Mouse (Mus musculus) heart, adult 11 months (tissue): ENCODE measurements around the gene Zfp668.

Experiments used
- DNase-seq: peaks from one replicate; pipeline ENCODE4 v3.0.0; 2022

Gene Zfp668

GRCm38 (mm10) chr7:127894480-127894879 is 17.9 kb upstream of the Zfp668 start:
- no peak for DNase-seq

GRCm38 (mm10) chr7:127890798-127891197 is 14.2 kb upstream of the Zfp668 start, which contains the start of gene Prss53:
Prss53 (minus strand) TSS chr7:127890970.
- no peak for DNase-seq

GRCm38 (mm10) chr7:127888821-127889220 is 12.2 kb upstream of the Zfp668 start:
- peak; percentile 85 for DNase-seq

GRCm38 (mm10) chr7:127887781-127888180 is 11.2 kb upstream of the Zfp668 start:
- DNase-seq: no peak

- DNase-seq: peak; percentile 91
These were observed 10.6 kb upstream of the Zfp668 start for GRCm38 (mm10) chr7:127887191-127887590.

- peak; percentile 90 for DNase-seq
These were observed 9.9 kb upstream of the Zfp668 start for GRCm38 (mm10) chr7:127886551-127886950.

GRCm38 (mm10) chr7:127885951-127886350 is 9.3 kb upstream of the Zfp668 start:
- peak; percentile 99 for DNase-seq

- DNase-seq: peak; percentile 91
These were observed 3.8 kb upstream of the Zfp668 start for GRCm38 (mm10) chr7:127880431-127880830.

- peak; percentile 92 for DNase-seq
These were observed 2.7 kb upstream of the Zfp668 start for GRCm38 (mm10) chr7:127879301-127879700.

- DNase-seq: peak; percentile 98
These were observed 574 bp downstream of the Zfp668 start, which contains the start of gene Zfp646 for GRCm38 (mm10) chr7:127876041-127876466. Zfp646 (plus strand) TSS chr7:127876221.

- peak; percentile 99 for DNase-seq
These were observed 1.0 kb downstream of the Zfp668 start for GRCm38 (mm10) chr7:127875627-127876001.

GRCm38 (mm10) chr7:127874812-127875626 is 1.6 kb downstream of the Zfp668 start:
- no peak for DNase-seq

GRCm38 (mm10) chr7:127870136-127870821 is 6.3 kb downstream of the Zfp668 start:
- DNase-seq: no peak

GRCm38 (mm10) chr7:127869149-127869810 is 7.3 kb downstream of the Zfp668 start:
- peak; percentile 97 for DNase-seq

GRCm38 (mm10) chr7:127867641-127868040 is 9.0 kb downstream of the Zfp668 start:
- DNase-seq: no peak

GRCm38 (mm10) chr7:127866434-127866833 is 10.2 kb downstream of the Zfp668 start:
- no peak for DNase-seq

- no peak for DNase-seq
These were observed 18.4 kb downstream of the Zfp668 start for GRCm38 (mm10) chr7:127858258-127858657.

- DNase-seq: peak; percentile 97
These were observed 25.7 kb downstream of the Zfp668 start for GRCm38 (mm10) chr7:127850906-127851305.

- DNase-seq: peak; percentile 96
These were observed 26.4 kb downstream of the Zfp668 start for GRCm38 (mm10) chr7:127849973-127850875.

- peak; percentile 99 for DNase-seq
These were observed 34.5 kb downstream of the Zfp668 start for GRCm38 (mm10) chr7:127842001-127842718.

GRCm38 (mm10) chr7:127841340-127842000 is 35.2 kb downstream of the Zfp668 start:
- DNase-seq: peak; percentile 100
